Mouse (Mus musculus): Measurements from ENCODE around the gene Ralgps2. TPM values are rescaled to one million over a fixed set of nuclear protein-coding genes. Genes with fewer than 3 reads are reported as not detected.
A peak's percentile ranks its signal among the peaks of the same experiment; 100 is the strongest.

Gene Ralgps2
- total and polyA plus RNA-seq, 3 experiments: 9.3 to 24.5 (median 24.2) TPM

- H3K4me1 ChIP-seq (ENCODE audit: insufficient read depth, low read depth, low read length): peaks cover 40% of the 10 kb centered on the region
- no peak for TF ChIP-seq CTCF (IDR thresholded peaks at IDR 0.05; ENCODE audit: low read depth, low read length)
- no peak for TF ChIP-seq GATA2 (IDR thresholded peaks at IDR 0.05; ENCODE audit: borderline replicate concordance, low read depth, low read length)
- TF ChIP-seq GATA1 (IDR thresholded peaks at IDR 0.05; ENCODE audit: borderline replicate concordance, low read length): no peak
- no peak for TF ChIP-seq TAL1 (conservative IDR thresholded peaks at IDR 0.05; ENCODE audit: low read depth, low read length)
- peak; percentile 79 for ATAC-seq (ENCODE audit: extremely low read depth, insufficient number of reproducible peaks, low FRiP score, poor library complexity, severe bottlenecking)
- no peaks in the 10 kb centered on the region for H3K27me3 ChIP-seq (ENCODE audit: insufficient read depth, low read length)
- no peaks in the 10 kb centered on the region for H3K9me3 ChIP-seq (replicated peaks)
- DNase-seq (ENCODE audit: low spot score): no peak
- no peaks in the 10 kb centered on the region for H3K36me3 ChIP-seq (replicated peaks)
- no peak overlapping the region; the same call in 1 of the 2 replicates for H3K4me3 ChIP-seq (ENCODE audit: low read depth, low read length)
Observed at GRCm38 (mm10) chr1:156870028-156870427, 69.4 kb downstream of the Ralgps2 start.

GRCm38 (mm10) chr1:156864240-156864639 lies 75.2 kb downstream of the Ralgps2 start:
- ATAC-seq (ENCODE audit: extremely low read depth, insufficient number of reproducible peaks, low FRiP score, poor library complexity, severe bottlenecking) (no peak), DNase-seq (ENCODE audit: low spot score) (no peak)
- Histone ChIP-seq H3K27me3 (ENCODE audit: insufficient read depth, low read length) (no peaks in the 10 kb centered on the region), H3K36me3 (replicated peaks) (no peaks in the 10 kb centered on the region), H3K4me3 (ENCODE audit: low read depth, low read length) (no peak overlapping the region), H3K9me3 (replicated peaks) (no peaks in the 10 kb centered on the region), H3K4me1 (ENCODE audit: insufficient read depth, low read depth, low read length) (peaks cover 39% of the 10 kb centered on the region)
- TF ChIP-seq GATA2 (IDR thresholded peaks at IDR 0.05; ENCODE audit: borderline replicate concordance, low read depth, low read length): no peak
- no peak for TF ChIP-seq POLR2AphosphoS5 (IDR thresholded peaks at IDR 0.05; ENCODE audit: insufficient replicate concordance, low read depth, low read length)
- TF ChIP-seq CTCF (IDR thresholded peaks at IDR 0.05; ENCODE audit: low read depth, low read length): no peak
- no peak for TF ChIP-seq GATA1 (IDR thresholded peaks at IDR 0.05; ENCODE audit: borderline replicate concordance, low read length)
- TF ChIP-seq TAL1 (conservative IDR thresholded peaks at IDR 0.05; ENCODE audit: low read depth, low read length): no peak

- peaks cover 41% of the 10 kb centered on the region for H3K4me1 ChIP-seq (ENCODE audit: insufficient read depth, low read depth, low read length)
- H3K4me3 ChIP-seq (ENCODE audit: low read depth, low read length): no peak overlapping the region
- no peak for DNase-seq (ENCODE audit: low spot score)
Observed at GRCm38 (mm10) chr1:156863726-156864125, 75.7 kb downstream of the Ralgps2 start.

GRCm38 (mm10) chr1:156861475-156862043 lies 77.9 kb downstream of the Ralgps2 start:
- H3K9me3 ChIP-seq (replicated peaks): no peaks in the 10 kb centered on the region
- no peaks in the 10 kb centered on the region for H3K27me3 ChIP-seq (ENCODE audit: insufficient read depth, low read length)
- DNase-seq (ENCODE audit: low spot score) (no peak), ATAC-seq (ENCODE audit: extremely low read depth, insufficient number of reproducible peaks, low FRiP score, poor library complexity, severe bottlenecking) (peak; percentile 84)
- no peak overlapping the region; the same call in 1 of the 2 replicates for H3K4me3 ChIP-seq (ENCODE audit: low read depth, low read length)
- H3K36me3 ChIP-seq (replicated peaks): no peaks in the 10 kb centered on the region
- H3K4me1 ChIP-seq (ENCODE audit: insufficient read depth, low read depth, low read length): peaks cover 33% of the 10 kb centered on the region
- TF ChIP-seq CTCF (IDR thresholded peaks at IDR 0.05; ENCODE audit: low read depth, low read length) (0 out of 2 replicates have a peak, but pooled peaks have one; percentile 15), POLR2AphosphoS5 (IDR thresholded peaks at IDR 0.05; ENCODE audit: insufficient replicate concordance, low read depth, low read length) (no peak)

More at GRCm38 (mm10) chr1:156863726-156864125, 75.7 kb downstream of the Ralgps2 start:
- no peaks in the 10 kb centered on the region for H3K27me3 ChIP-seq (ENCODE audit: insufficient read depth, low read length)
- TF ChIP-seq POLR2AphosphoS5 (IDR thresholded peaks at IDR 0.05; ENCODE audit: insufficient replicate concordance, low read depth, low read length) (no peak), CTCF (IDR thresholded peaks at IDR 0.05; ENCODE audit: low read depth, low read length) (no peak), GATA1 (IDR thresholded peaks at IDR 0.05; ENCODE audit: borderline replicate concordance, low read length) (no peak), TAL1 (conservative IDR thresholded peaks at IDR 0.05; ENCODE audit: low read depth, low read length) (no peak), GATA2 (IDR thresholded peaks at IDR 0.05; ENCODE audit: borderline replicate concordance, low read depth, low read length) (no peak)
- ATAC-seq (ENCODE audit: extremely low read depth, insufficient number of reproducible peaks, low FRiP score, poor library complexity, severe bottlenecking): no peak
- H3K36me3 ChIP-seq (replicated peaks): no peaks in the 10 kb centered on the region
- no peaks in the 10 kb centered on the region for H3K9me3 ChIP-seq (replicated peaks)

- no peak for DNase-seq (ENCODE audit: low spot score)
- Histone ChIP-seq H3K36me3 (replicated peaks) (no peaks in the 10 kb centered on the region), H3K4me3 (ENCODE audit: low read depth, low read length) (no peak overlapping the region), H3K4me1 (ENCODE audit: insufficient read depth, low read depth, low read length) (peaks cover 45% of the 10 kb centered on the region), H3K9me3 (replicated peaks) (no peaks in the 10 kb centered on the region), H3K27me3 (ENCODE audit: insufficient read depth, low read length) (no peaks in the 10 kb centered on the region)
- TF ChIP-seq POLR2AphosphoS5 (IDR thresholded peaks at IDR 0.05; ENCODE audit: insufficient replicate concordance, low read depth, low read length) (no peak), TAL1 (conservative IDR thresholded peaks at IDR 0.05; ENCODE audit: low read depth, low read length) (no peak), GATA1 (IDR thresholded peaks at IDR 0.05; ENCODE audit: borderline replicate concordance, low read length) (no peak), CTCF (IDR thresholded peaks at IDR 0.05; ENCODE audit: low read depth, low read length) (no peak), GATA2 (IDR thresholded peaks at IDR 0.05; ENCODE audit: borderline replicate concordance, low read depth, low read length) (no peak)
- no peak for ATAC-seq (ENCODE audit: extremely low read depth, insufficient number of reproducible peaks, low FRiP score, poor library complexity, severe bottlenecking)
Observed at GRCm38 (mm10) chr1:156860266-156860665, 79.2 kb downstream of the Ralgps2 start.

- H3K4me1 ChIP-seq (ENCODE audit: insufficient read depth, low read depth, low read length): peaks cover 45% of the 10 kb centered on the region
- H3K36me3 ChIP-seq (replicated peaks): no peaks in the 10 kb centered on the region
- no peak for DNase-seq (ENCODE audit: low spot score)
- ATAC-seq (ENCODE audit: extremely low read depth, insufficient number of reproducible peaks, low FRiP score, poor library complexity, severe bottlenecking): no peak
- H3K27me3 ChIP-seq (ENCODE audit: insufficient read depth, low read length): no peaks in the 10 kb centered on the region
- H3K9me3 ChIP-seq (replicated peaks): no peaks in the 10 kb centered on the region
- no peak for TF ChIP-seq GATA2 (IDR thresholded peaks at IDR 0.05; ENCODE audit: borderline replicate concordance, low read depth, low read length)
- H3K4me3 ChIP-seq (ENCODE audit: low read depth, low read length): no peak overlapping the region
Observed at GRCm38 (mm10) chr1:156859711-156860250, 79.6 kb downstream of the Ralgps2 start.
